Mouse (Mus musculus) kidney, postnatal 36 days (tissue): Measurements from ENCODE around the gene Leng9.
A peak's percentile ranks its signal among the peaks of the same experiment; 100 is the strongest.
"Not testable (repeated sequence)": the region's sequence is repeated elsewhere in the genome, so short reads cannot be mapped to it uniquely, and the experiment has no call there.

Experiments
- DNase-seq, 2 experiments: peaks; one replicate each; pipeline ENCODE4 v3.0.0; 2021 to 2022; ENCODE audit warnings: mixed read lengths in 2 of 2

Gene Leng9

GRCm38 (mm10) chr7:4150059-4150541 lies at the start of gene Leng9:
Gene Leng9 (minus strand): TSS chr7:4150374.
- DNase-seq = peak; percentile 54 to 71

- DNase-seq = peak; percentile 30 to 66
Measured at GRCm38 (mm10) chr7:4178438-4178837, 28.3 kb upstream of the Leng9 start.

GRCm38 (mm10) chr7:4170193-4170938 lies 20.2 kb upstream of the Leng9 start:
- no peak for DNase-seq

- no peak for DNase-seq
Measured at GRCm38 (mm10) chr7:4167098-4167497, 16.9 kb upstream of the Leng9 start.

GRCm38 (mm10) chr7:4165286-4165685 lies 15.1 kb upstream of the Leng9 start:
- peak; percentile 47 to 62 for DNase-seq

GRCm38 (mm10) chr7:4164090-4164910 lies 14.1 kb upstream of the Leng9 start, which contains the start of gene Cdc42ep5:
Gene Cdc42ep5 (minus strand): TSS chr7:4164860.
- DNase-seq = peak; percentile 69 to 73

- no peak for DNase-seq
Measured at GRCm38 (mm10) chr7:4163571-4164072, 13.4 kb upstream of the Leng9 start.

GRCm38 (mm10) chr7:4161596-4161995 lies 11.4 kb upstream of the Leng9 start:
- DNase-seq = not testable (repeated sequence)

- DNase-seq = no peak
Measured at GRCm38 (mm10) chr7:4154976-4155375, 4.8 kb upstream of the Leng9 start.

GRCm38 (mm10) chr7:4154356-4154755 lies 4.2 kb upstream of the Leng9 start:
- DNase-seq = no peak

- no peak for DNase-seq
Measured at GRCm38 (mm10) chr7:4151241-4151640, 1.1 kb upstream of the Leng9 start.

- DNase-seq = peak; percentile 85 to 91
Measured at GRCm38 (mm10) chr7:4150811-4151221, 642 bp upstream of the Leng9 start.

GRCm38 (mm10) chr7:4149209-4150054 lies 742 bp downstream of the Leng9 start:
- peak; percentile 87 to 89 for DNase-seq

GRCm38 (mm10) chr7:4148341-4149208 lies 1.6 kb downstream of the Leng9 start:
- DNase-seq = peak; percentile 29 to 59

GRCm38 (mm10) chr7:4147836-4148235 lies 2.3 kb downstream of the Leng9 start:
- no peak for DNase-seq

GRCm38 (mm10) chr7:4147371-4147770 lies 2.8 kb downstream of the Leng9 start:
- no peak for DNase-seq

- DNase-seq = no peak
Measured at GRCm38 (mm10) chr7:4146241-4147180, 3.7 kb downstream of the Leng9 start.

GRCm38 (mm10) chr7:4145552-4146190 lies 4.5 kb downstream of the Leng9 start:
- DNase-seq = peak; percentile 59 to 78

GRCm38 (mm10) chr7:4144766-4145551 lies 5.2 kb downstream of the Leng9 start:
- no peak for DNase-seq
